Mouse (Mus musculus): ENCODE measurements around the gene Mpp4. TPM values are rescaled to one million over a fixed set of nuclear protein-coding genes. Genes with fewer than 3 reads are reported as not detected.

Mpp4 gene
- polyA plus RNA-seq, 1 experiment from 2014 or later = 0.19 TPM

DNA sequence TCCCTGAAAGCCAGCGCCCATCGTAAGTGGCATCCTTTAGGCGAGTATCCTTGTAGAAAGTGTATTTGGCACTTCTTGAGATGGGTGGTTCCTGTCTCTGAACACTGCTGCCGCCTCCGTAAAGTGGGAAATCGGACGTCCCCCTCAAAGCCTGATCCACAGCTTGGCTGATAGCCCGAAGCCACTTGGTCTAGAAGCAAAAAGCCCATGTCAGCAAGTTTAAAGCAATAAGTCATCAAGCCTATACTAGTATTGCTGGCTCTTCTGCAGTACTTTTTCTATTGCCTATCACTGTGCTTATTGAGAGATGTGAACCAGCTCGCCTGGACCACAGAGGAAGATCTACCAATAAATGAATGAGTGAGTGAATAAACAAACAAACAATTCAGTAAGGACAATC lies 22.2 kb upstream of the Mpp4 start:
- WGBS = 83% methylated on average over 9 of the region's 9 CpGs
- ATAC-seq (ENCODE audit: insufficient read depth, low FRiP score, low read depth) = no peak
- Histone ChIP-seq H3K4me1 (no peaks in the 10 kb centered on the region), H3K9me3 (no peaks in the 10 kb centered on the region), H3K4me3 (replicated peaks) (no peak overlapping the region), H3K36me3 (0 out of 2 replicates have a peak, but pooled peaks cover 3% of the 10 kb centered on the region), H3K27me3 (replicated peaks) (no peaks in the 10 kb centered on the region), H3K9ac (no peak overlapping the region), H3K4me2 (no peak overlapping the region), H3K27ac (no peak overlapping the region)

DNA sequence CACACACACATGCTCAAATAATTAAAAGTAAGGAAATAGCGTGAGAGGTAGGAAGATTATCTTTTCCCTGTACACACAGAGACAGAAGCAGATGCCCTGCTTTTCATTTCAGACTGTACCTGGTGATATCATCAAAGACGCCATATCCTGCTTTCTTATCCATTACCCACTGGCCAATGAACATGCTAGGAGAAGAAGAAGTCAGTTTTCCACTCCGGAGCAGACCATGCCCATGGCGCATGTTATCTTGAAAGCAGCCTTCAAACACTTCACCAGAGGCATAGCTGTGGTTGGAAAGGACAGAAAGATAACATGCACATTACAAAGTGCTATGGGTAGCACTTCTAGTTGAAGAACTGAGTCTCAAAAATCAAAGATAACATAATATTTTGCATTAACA lies 19.9 kb upstream of the Mpp4 start:
- no peak for ATAC-seq (ENCODE audit: insufficient read depth, low FRiP score, low read depth)
- Histone ChIP-seq H3K36me3 (0 out of 2 replicates have a peak, but pooled peaks cover 3% of the 10 kb centered on the region), H3K9me3 (no peaks in the 10 kb centered on the region), H3K4me3 (replicated peaks) (no peak overlapping the region), H3K4me2 (no peak overlapping the region), H3K27ac (no peak overlapping the region), H3K9ac (no peak overlapping the region), H3K4me1 (no peaks in the 10 kb centered on the region), H3K27me3 (replicated peaks) (no peaks in the 10 kb centered on the region)
- WGBS = 86% methylated on average over 4 of the region's 4 CpGs

DNA sequence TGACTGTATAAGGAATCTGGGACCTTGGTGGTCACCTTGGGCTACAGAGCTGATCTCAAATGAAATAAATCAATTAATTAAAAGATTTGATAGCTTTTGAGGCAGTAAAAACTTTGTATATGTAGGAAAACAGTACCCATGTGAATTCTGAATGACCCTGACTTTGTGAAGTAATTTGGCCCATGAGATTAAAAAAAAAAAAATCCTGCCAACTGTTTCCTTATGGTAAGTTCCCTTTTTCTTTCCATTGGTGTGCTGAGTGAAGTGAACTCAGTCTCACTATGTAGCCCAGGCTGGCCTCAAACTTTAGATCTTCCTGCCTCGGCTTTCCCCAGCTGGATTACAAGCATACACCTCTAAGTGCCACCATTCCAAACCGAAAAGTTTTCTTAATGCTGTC lies 19.2 kb upstream of the Mpp4 start:
- Histone ChIP-seq H3K9me3 (no peaks in the 10 kb centered on the region), H3K27ac (no peak overlapping the region), H3K4me1 (no peaks in the 10 kb centered on the region), H3K4me3 (replicated peaks) (no peak overlapping the region), H3K36me3 (0 out of 2 replicates have a peak, but pooled peaks cover 8% of the 10 kb centered on the region), H3K27me3 (replicated peaks) (no peaks in the 10 kb centered on the region), H3K9ac (no peak overlapping the region), H3K4me2 (no peak overlapping the region)
- ATAC-seq (ENCODE audit: insufficient read depth, low FRiP score, low read depth) = no peak
- 86% methylated on average over 2 of the region's 2 CpGs for WGBS

DNA sequence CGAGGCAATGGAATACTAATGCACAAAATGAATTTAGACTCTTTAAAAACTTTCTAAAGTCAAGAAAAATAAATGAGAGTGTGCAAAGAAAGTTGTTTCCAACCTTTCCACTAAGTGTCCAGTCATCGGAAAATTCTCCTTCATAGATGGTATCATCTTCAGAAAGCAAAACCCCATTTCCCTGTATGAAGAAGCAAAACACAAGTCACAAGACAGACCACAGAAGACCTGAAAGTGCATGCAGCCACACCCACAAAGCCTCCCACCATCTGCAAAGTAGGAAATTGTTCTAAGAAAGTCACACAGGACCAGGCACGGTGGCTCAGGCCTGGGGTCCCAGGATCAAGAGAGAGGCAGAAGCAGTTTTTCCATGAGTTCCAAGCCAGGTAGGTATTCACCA lies 16.8 kb upstream of the Mpp4 start:
- no peak for ATAC-seq (ENCODE audit: insufficient read depth, low FRiP score, low read depth)
- 83% methylated on average over 3 of the region's 3 CpGs for WGBS
- H3K36me3 ChIP-seq = peaks cover 10% of the 10 kb centered on the region; the same call in 1 of the 2 replicates

DNA sequence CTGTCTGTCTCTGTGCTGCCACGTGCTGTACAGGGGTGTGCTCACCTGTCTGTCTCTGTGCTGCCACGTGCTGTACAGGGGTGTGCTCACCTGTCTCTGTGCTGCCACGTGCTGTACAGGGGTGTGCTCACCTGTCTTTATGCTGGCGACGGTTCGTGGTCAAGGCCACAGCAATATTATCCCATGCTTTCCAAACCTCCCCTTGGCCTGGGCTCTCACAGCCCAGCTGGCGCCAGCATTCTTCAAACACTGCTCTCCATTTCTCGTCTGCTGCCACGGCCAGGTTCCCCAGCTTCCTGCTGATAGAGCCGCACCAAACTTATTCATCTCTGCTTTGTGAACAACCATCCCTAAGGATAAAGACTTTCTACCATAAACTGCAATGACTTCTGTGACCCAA lies 15.2 kb upstream of the Mpp4 start:
- no peak overlapping the region for H3K4me3 ChIP-seq (replicated peaks)
- no peaks in the 10 kb centered on the region for H3K27me3 ChIP-seq (replicated peaks)
- H3K9ac ChIP-seq = no peak overlapping the region
- no peaks in the 10 kb centered on the region for H3K4me1 ChIP-seq
- no peak overlapping the region for H3K27ac ChIP-seq
- no peaks in the 10 kb centered on the region for H3K9me3 ChIP-seq
- ATAC-seq (ENCODE audit: insufficient read depth, low FRiP score, low read depth) = no peak
- H3K36me3 ChIP-seq = peaks cover 12% of the 10 kb centered on the region; the same call in 1 of the 2 replicates
- H3K4me2 ChIP-seq = no peak overlapping the region
- WGBS = 87% methylated on average over 10 of the region's 10 CpGs

More for the DNA sequence above, 16.8 kb upstream of the Mpp4 start:
- Histone ChIP-seq H3K4me2 (no peak overlapping the region), H3K9ac (no peak overlapping the region), H3K4me3 (replicated peaks) (no peak overlapping the region), H3K27ac (no peak overlapping the region), H3K4me1 (no peaks in the 10 kb centered on the region), H3K27me3 (replicated peaks) (no peaks in the 10 kb centered on the region), H3K9me3 (no peaks in the 10 kb centered on the region)

DNA sequence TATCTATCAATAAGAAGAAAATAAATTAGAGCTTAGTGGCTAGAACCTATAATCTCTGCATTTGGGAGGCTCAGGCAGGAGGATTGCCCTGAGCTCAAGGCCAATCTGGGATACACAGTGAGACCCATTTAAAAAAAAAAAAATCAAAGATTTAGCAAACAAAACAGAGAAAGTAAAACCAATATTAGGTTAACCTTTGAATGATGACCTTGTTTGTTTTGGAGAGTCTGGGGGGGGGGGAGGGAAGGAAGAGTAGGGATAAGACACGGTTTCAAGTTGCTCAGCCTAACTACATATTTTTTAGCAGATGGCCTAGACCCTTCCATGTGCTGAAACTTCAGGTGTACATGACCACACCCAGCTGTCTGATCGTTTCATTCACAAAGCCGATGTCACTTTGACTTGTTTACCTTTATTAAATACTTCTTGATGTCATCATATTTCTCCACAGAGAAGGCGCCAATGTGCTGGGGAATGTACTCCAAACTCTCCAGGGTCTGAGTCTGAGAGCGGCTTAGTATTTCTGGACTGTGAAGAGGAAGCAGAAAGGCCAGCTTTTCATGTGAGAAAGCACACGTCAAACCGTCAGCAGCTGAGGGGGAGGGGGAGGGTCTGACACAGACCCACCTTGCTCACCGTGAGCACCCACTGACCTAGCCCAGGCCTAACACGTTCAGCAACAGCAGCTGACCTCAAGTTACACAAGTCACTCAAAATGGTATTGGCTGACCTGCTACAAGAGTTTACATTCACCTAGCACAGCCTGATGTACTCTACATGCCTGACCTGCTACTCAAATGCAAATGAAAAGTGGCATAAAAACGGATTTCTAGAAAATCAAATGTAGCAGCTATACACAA lies 11.6 kb upstream of the Mpp4 start:
- Histone ChIP-seq H3K27me3 (replicated peaks) (no peaks in the 10 kb centered on the region), H3K9me3 (no peaks in the 10 kb centered on the region), H3K9ac (no peak overlapping the region), H3K4me3 (replicated peaks) (no peak overlapping the region), H3K36me3 (peaks cover 13% of the 10 kb centered on the region), H3K4me2 (no peak overlapping the region), H3K27ac (no peak overlapping the region), H3K4me1 (no peaks in the 10 kb centered on the region)
- no peak for ATAC-seq (ENCODE audit: insufficient read depth, low FRiP score, low read depth)
- 54% methylated on average over 10 of the region's 10 CpGs for WGBS

DNA sequence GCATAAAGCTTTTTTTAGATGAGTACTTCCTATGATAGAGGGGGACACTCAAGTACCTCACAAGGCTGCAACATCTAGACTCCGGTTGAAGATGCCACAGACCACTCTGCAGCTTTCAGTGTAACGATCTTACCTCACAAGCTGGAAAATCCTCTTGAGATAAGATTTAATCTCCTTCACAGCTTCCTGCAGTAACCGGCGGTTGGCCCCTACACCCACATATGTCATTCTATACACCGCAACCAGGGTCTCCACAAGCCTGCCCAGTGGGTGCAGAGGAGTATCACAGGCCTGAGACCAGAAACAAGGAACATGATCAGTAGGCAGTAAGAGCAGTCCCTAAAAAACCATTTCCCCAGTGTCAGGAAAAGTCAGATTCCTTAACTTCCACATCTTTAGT lies 9.8 kb upstream of the Mpp4 start:
- Histone ChIP-seq H3K27ac (no peak overlapping the region), H3K4me3 (replicated peaks) (no peak overlapping the region), H3K9ac (no peak overlapping the region), H3K27me3 (replicated peaks) (no peaks in the 10 kb centered on the region), H3K9me3 (no peaks in the 10 kb centered on the region), H3K36me3 (peaks cover 13% of the 10 kb centered on the region), H3K4me2 (no peak overlapping the region), H3K4me1 (no peaks in the 10 kb centered on the region)
- 73% methylated on average over 5 of the region's 5 CpGs for WGBS
- no peak for ATAC-seq (ENCODE audit: insufficient read depth, low FRiP score, low read depth)

DNA sequence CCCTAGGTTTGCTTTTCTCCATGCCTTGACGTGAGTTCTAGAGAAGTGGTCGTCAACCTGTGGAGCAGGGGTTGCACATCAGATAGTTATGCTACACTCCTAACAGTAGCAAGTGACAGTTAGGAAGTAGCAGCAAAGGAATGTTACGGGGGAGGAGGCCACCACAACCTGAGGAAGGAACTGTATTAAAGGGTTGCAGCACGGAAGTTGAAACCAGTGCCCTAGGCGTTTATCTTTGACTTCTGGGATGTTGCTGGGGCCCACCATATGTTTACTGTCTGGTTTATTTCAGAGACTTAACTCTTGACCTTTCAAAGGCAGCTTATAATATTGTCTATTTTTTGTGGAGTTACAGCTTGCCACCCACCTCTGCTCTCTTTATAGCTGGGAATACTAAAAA lies 8.7 kb upstream of the Mpp4 start:
- Histone ChIP-seq H3K27me3 (replicated peaks) (no peaks in the 10 kb centered on the region), H3K36me3 (peaks cover 13% of the 10 kb centered on the region), H3K9me3 (no peaks in the 10 kb centered on the region), H3K9ac (no peak overlapping the region), H3K4me3 (replicated peaks) (no peak overlapping the region), H3K27ac (no peak overlapping the region), H3K4me2 (no peak overlapping the region), H3K4me1 (no peaks in the 10 kb centered on the region)
- WGBS = 52% methylated on average over 5 of the region's 5 CpGs
- ATAC-seq (ENCODE audit: insufficient read depth, low FRiP score, low read depth) = no peak

DNA sequence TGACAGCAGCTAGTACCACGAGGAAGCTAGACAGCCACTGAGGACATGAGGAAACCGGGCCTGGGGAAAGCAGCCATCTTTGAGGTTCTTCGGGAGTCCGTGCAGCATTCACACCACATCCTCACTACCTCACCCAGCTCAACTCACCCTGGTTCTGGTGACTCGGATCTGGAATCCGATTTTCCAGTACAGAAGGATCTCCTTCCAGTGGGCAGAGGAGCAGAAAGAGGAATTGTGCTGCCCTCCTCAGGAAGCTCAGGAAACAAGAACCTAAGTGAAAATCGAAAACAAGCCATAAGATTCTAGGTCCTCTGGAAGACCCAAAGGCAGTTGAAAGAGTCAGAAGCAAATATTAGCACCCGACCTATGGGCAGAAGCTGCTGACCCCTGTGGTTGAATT lies 7.1 kb upstream of the Mpp4 start:
- no peak overlapping the region for H3K27ac ChIP-seq
- 80% methylated on average over 8 of the region's 8 CpGs for WGBS

DNA sequence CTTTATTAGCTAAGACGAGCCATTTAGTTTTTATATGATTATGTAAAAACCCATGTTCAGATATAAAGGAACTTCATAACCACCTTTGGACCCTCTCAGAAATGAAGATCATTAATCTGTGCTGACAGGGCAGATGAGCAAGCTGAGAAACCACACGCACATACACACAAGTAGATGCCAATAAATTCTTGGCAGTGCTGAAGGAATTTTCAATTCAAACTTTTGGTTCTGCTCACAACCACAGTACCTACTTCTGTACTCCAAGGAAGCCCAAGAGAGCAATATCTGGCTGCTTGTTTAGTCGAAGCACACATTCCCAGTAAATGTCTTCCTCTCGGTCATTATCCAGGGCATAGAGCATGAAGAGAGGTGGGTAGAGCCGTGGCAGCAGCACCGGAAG lies 6.4 kb upstream of the Mpp4 start:
- 80% methylated on average over 6 of the region's 6 CpGs for WGBS
- H3K4me2 ChIP-seq = no peak overlapping the region
- peaks cover 15% of the 10 kb centered on the region for H3K36me3 ChIP-seq
- H3K4me1 ChIP-seq = no peaks in the 10 kb centered on the region
- H3K27ac ChIP-seq = no peak overlapping the region
- no peak overlapping the region for H3K4me3 ChIP-seq (replicated peaks)
- ATAC-seq (ENCODE audit: insufficient read depth, low FRiP score, low read depth) = no peak
- H3K9me3 ChIP-seq = no peaks in the 10 kb centered on the region
- H3K9ac ChIP-seq = no peak overlapping the region
- no peaks in the 10 kb centered on the region for H3K27me3 ChIP-seq (replicated peaks)

More for the DNA sequence above, 7.1 kb upstream of the Mpp4 start:
- Histone ChIP-seq H3K9me3 (no peaks in the 10 kb centered on the region), H3K4me2 (no peak overlapping the region), H3K36me3 (peaks cover 17% of the 10 kb centered on the region), H3K9ac (no peak overlapping the region), H3K4me3 (replicated peaks) (no peak overlapping the region), H3K4me1 (no peaks in the 10 kb centered on the region), H3K27me3 (replicated peaks) (no peaks in the 10 kb centered on the region)
- no peak for ATAC-seq (ENCODE audit: insufficient read depth, low FRiP score, low read depth)

DNA sequence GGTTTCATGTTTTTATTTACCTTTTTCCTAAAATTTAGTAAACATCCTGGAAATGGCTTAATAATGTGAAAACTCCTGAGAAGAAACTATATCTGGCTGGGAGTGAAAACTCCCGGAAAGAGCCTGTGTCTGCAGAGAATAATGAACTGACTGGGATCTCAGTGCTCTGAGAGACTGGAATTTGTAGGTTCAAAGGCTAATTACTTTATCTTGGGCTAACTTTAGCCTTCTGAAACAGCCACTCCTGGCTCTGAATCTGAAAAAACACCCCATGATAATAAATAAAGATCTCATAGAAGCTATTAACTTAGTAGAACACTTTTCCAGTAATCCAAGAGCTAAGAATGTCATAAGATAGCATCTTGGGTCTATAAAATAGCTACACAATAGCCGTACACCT lies 5.4 kb upstream of the Mpp4 start:
- no peak for ATAC-seq (ENCODE audit: insufficient read depth, low FRiP score, low read depth)
- H3K4me2 ChIP-seq = no peak overlapping the region
- peaks cover 15% of the 10 kb centered on the region for H3K36me3 ChIP-seq
- no peaks in the 10 kb centered on the region for H3K27me3 ChIP-seq (replicated peaks)
- H3K4me3 ChIP-seq (replicated peaks) = no peak overlapping the region
- no peaks in the 10 kb centered on the region for H3K9me3 ChIP-seq
- H3K9ac ChIP-seq = no peak overlapping the region
- H3K4me1 ChIP-seq = no peaks in the 10 kb centered on the region
- 60% methylated on average over 2 of the region's 2 CpGs for WGBS
- no peak overlapping the region for H3K27ac ChIP-seq

DNA sequence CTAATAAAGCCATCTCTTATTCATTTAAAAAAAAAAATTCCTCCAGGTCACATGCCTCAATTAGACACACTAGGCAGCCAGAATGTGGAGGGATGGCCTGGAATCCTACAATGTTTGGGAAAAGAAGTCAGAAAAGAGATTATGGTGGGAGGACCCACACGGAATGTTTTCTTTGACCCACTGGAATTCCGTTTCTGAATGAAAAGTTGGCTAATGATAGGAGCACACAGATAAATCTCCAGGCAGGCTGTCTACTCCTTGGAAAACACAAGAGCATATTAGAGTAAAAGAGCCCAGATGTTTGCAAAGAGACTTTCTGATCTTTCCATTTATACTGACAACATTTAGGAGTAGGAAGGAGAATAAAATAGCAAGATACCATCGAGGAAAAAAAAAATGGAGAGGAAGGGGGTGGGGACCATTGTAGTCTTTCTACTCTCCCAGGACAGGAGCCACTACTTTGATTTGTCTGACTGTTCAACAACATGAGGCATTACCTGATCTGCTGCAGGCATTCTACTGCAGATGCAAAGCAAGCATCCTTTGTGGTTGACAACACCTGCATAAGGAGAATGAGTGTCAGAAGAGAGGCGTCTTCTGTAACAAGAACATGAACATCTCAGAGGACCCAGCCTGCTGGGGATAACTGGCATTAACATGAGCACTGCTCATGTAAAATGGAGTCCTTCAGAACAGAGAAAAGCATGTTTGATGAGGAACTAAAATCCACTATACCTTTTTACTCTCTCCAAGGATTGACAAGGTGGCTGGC lies 4.7 kb upstream of the Mpp4 start:
- no peak for ATAC-seq (ENCODE audit: insufficient read depth, low FRiP score, low read depth)
- Histone ChIP-seq H3K4me2 (no peak overlapping the region), H3K4me3 (replicated peaks) (no peak overlapping the region), H3K27me3 (replicated peaks) (no peaks in the 10 kb centered on the region), H3K27ac (no peak overlapping the region), H3K4me1 (no peaks in the 10 kb centered on the region), H3K9me3 (no peaks in the 10 kb centered on the region), H3K9ac (no peak overlapping the region), H3K36me3 (peaks cover 10% of the 10 kb centered on the region)
- 69% methylated on average over 4 of the region's 4 CpGs for WGBS
